Mouse (Mus musculus) urinary bladder, postnatal 36 days (tissue): ENCODE measurements at regions not wholly inside any gene's neighbourhood (a gene's known extent, or its start where the extent isn't known, plus 50 kb on each side); places are given as distances from the start of the nearest gene placed in this dataset.
A peak's percentile ranks its signal among the peaks of the same experiment; 100 is the strongest.

Experiments used
- DNase-seq, 2 experiments: peaks; one replicate each; pipeline ENCODE4 v3.0.0; 2022; ENCODE audit warnings: low spot score in 2 of 2, mixed read lengths in 1 of 2

DNA sequence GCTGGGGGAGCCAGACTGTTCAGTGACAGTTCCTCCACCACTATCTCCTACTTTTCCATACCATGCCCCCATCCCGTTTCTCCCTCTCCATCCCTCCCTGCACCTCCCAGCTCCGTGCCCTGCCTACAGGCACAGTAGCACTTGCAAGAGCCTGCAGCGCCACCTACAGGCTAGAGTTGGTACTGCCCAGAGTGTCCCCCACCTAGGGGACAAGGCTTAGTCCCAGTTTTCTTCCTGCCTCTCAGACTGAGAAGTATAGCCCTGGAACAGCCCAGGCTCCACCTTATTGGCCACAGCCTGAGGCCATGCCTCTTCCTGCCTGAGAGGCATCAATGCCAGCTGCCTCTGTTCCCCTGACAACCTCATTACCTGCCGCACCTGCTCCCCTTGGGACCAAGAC, 351.3 kb downstream of the Ptpru start:
- DNase-seq = peak; percentile 53 to 72

DNA sequence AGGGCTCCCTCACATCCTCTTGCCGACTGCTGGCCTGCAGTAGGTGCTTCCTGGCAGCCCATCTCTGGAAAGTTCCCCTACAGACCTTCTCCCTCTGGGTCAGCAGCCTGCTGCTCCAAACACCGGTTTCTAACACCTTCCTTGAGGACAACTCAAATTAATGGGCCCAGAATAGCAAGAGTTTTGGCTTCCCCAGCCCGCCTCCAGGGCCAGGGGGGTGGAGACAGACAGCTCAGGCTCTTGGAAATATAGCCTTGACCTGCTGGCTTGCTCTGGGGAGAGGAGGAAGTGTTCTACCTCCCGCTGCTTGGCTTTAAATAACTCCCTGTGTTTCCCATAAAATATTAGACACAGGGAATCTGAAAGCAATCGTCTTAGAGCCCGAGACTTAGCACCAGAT, 349.8 kb downstream of the Ptpru start:
- peak in 1 of 2 experiments; percentile 21 for DNase-seq

DNA sequence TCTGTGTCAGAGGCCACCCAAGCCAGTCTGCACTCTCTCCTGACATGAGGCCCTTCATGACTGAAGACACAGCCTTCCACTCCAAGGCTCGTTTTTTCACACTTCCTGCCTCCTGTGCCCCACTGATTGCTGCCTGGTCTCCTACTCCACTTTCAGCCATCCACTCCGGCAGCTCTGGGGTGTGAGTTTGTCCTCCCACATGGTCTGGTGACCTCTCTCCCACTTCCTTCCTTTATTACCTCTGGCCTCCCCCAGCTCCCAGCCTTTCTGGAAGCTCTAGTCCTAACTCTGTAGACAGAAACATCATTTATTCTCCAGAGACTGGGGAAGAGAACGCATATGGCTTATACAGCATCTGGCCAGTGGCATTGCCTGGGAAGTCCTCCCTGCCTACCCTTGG, 349.0 kb downstream of the Ptpru start:
- DNase-seq = no peak

DNA sequence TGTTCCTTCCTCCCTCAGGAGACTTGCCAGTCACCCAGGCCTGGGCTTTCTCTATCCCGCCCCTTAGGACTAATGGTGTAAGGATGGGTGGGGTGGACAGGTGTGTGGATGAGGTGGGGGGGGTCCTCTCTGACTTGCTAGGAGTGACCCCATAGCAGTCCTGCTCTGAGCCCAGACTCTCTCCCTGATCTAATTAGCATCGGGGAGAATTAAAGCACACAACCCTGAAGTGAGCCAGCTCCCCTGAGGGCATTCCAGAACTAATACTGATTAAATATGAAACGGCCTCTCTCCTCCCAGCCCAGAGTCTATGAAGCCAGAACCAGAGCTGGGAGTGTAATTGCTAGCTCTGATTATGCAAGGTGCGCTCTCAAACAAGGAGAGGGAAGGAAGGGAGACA, 346.1 kb downstream of the Ptpru start:
- DNase-seq = no peak

DNA sequence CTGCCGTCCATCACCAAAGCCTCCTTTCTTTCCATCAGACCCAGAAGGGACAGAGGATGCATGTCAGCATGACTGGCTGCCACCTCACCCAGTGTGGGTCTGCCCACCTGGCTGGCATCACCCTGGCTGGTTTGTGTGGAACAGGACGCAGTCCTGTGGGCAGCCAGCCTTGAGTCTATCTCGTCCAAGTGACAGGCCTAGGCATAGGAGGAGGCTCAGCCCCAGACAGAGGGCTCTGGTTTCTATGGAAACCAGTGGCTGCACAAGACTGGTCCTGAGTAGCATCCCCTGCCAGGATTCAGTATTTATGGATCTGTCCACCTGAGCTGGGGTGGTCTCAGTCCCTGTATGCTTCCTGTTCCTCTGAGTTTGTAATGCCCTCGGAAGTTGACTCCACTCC, 344.4 kb downstream of the Ptpru start:
- DNase-seq = no peak

DNA sequence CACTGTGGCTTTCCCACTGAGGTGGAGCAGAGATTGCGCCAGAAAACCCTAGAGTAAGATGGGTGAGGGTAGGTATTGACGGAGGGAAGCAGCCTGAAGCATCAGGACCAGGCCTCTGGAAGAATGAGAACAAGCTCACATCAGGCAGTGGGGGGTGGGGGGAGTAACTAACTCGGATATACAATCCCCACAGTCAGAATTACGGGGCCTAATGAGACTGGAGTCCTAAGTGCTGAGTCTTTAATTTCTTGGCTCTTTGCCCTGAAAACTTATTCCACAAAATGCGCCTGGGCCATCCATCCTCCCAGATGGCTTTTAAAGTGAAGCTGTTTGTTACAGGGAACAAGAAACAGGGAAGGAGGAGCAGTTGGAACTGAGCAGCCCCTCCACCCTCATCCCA, 341.2 kb downstream of the Ptpru start:
- DNase-seq = no peak

DNA sequence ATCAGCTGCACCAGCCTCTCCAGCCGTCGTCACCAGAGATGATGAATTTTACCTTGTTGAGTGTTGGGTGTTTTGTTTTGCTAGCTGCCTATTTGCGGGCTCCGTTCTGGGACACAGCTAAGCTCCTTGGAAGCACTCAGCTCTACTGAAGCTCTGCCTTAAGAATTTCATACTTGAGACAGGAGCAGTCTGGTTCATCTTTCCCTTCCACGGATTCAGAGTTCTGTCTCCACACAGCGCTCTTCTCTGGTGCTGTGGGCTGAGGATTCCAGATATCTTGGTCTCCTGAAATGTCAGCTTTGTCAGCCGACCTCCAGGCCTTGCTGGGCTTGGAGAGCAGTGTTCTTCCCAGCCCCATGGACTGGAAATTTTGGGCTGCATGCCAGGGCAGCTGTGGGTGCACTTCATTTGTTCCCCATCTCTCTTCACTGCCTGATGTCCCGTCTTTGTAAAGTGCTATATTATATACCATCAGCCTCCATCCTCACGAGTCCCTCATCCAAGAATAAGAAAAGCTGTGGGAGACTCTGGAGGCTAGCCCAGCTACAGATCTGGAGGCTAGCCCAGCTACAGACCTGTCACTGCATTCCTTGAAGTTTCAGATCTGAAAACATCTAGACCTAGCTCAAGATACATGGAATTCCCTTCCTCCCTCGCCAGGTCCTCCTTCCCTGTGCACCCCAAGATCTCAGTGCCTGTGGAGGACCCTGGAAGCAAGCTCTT, 337.0 kb downstream of the Ptpru start:
- no peak for DNase-seq

DNA sequence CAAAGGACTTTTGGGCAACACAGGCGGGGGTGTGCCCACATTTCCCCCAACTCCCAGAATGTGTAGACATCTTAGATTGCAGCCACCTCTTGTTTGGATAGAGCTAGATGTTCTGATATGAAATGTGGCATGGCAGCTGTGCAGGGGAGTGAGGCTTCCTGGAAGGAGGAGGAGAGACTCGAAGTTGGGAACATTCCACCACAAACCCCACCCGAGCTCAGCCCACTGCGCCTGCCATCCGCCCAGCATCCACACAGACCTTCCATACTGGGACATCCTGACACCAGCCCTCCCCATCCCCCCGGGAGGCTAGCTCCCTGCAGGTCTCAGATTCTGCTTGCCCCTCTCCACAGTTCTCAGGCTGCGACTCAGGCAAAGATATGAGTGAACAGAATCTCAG, 329.9 kb downstream of the Ptpru start:
- no peak for DNase-seq

DNA sequence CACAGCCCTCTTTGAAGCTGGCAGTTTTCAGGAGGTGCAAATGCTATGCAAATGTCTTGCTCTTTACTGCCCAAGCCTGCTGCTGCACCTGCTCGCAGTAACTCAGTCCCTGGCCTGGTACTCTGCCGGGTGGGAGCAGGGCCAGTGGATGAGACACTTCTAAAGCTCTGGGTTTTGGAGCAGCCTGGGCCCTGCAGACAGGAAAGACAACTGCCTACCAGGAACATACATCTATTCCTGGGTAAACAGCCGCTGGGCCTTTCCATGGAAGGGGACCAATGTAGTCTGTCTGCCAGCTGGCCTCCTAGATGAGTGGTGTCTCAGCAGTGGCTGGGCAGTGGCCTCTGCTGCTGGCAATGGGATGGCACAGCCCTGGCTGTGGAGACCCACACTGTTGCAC, 326.5 kb downstream of the Ptpru start:
- DNase-seq = no peak

DNA sequence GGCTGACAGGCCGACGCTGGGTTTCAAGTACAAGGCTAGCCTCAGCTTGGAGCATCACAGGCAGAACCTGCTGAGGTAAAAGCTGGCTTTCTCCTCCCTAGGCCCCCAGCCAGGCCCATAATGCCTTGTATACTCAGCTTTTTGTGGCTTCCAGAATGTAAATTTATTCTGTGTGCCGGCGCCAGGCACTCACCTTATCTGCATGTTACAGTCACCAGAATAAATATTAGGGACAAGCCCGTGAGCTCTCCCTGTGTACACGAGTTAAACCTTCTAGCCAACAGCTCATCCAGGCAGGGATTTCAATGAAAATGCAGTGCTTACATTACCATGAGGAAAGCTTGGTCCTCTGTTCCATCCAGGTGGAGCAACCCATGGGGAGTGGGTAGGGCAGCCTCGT, 325.3 kb downstream of the Ptpru start:
- DNase-seq = peak; percentile 16 to 37

DNA sequence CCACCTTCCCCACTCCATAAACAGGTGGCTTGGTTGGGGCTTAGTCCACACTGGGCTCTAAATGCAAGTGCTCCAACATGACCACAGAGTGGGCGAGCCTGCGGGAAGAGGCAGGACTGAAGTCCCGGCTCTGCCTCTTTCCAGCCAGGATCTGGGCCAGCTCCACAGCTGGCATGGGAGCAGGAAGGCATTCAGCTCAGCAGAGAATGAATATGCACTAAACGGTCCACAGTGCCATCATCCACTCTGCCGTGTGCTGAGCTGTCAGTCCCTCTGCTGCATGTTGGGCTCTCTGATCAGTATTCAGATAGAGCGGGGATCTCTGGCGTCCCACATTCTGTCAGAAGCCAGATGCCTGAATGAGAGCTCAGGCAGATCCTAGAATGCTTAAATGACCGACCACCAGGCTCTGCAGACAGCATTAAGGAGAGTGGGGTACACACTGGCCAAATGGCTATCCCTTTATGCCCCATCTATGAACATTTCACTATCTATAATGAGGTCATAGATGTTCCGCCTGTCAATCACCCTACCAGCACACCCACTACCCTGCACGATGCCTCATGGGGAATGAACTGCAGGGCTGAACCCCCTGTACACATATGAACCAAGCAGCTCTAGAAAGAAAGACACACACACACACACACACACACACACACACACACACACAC, 317.3 kb downstream of the Ptpru start:
- no peak for DNase-seq

DNA sequence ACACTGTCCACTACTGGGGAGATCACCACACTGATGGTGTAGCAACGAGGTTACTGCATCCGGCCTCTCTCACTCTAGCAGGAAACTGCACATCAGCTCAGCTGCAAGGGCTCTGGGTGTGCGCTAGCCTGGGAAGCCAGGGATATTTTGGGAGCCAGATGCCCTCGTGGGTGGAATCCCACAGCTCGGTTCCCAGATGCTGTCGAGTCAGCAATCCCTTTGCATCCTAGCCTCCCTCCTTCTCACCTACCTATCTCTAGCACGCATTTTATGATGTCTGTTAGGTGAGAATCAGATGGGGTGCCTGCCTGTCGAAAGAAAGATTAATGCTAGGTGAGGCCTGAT, 316.8 kb downstream of the Ptpru start:
- DNase-seq = no peak

DNA sequence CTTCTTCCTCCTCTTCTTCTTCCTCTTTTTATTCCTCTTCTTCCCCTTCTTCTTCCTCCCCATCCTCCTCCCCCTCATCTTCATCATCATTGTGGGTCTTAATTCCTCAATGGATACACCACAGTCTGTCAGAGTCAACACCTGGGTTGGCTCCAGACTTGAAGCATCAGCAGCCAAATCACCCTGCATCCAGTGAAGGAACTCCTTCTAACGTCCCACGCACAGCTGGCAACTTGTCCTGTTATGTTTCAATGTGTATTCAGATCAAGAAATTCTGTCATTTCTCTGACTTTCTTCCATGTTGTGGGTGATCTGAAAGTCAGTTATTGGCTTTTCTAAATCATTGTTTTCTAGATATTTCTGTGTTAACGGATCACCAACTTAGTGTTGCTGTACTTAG, 312.9 kb downstream of the Ptpru start:
- no peak for DNase-seq

DNA sequence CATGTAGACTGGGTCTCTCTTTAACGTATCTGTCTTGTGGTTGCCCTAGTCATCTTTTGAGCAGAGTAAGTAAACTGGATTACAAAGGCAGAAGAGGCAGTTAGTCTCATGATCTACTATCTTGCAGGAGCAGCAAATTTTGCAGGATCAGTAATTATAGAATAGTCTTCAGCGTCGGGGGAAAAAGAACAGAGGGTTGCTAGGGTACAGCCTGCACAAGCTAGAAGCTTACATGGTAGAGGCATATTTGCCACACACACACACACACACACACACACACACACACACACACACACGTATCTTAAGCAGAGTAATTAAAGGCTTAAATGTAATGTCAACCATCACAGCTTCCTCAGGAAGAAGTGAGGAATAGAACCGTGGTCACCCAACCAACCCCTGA, 307.6 kb downstream of the Ptpru start:
- DNase-seq = no peak

DNA sequence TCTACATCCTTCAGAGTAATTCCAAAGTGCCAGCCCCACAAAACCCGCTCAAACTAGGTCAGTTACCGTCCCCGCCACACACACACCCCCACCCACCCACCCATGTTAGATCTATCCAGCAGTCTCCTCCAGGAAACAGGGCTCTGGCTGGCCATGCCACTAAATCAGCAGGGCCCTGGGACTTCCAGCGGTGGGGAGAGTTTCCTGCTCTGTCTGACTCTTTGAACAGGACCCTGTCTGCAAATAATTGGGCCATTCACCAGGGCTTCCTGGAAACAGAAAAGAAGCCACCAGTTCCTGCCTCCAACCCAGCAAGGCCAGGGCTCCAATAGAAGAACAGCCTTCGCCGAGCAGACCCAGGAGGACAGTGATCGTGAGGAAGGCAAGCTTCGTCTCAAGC, 307.1 kb downstream of the Ptpru start:
- no peak for DNase-seq

DNA sequence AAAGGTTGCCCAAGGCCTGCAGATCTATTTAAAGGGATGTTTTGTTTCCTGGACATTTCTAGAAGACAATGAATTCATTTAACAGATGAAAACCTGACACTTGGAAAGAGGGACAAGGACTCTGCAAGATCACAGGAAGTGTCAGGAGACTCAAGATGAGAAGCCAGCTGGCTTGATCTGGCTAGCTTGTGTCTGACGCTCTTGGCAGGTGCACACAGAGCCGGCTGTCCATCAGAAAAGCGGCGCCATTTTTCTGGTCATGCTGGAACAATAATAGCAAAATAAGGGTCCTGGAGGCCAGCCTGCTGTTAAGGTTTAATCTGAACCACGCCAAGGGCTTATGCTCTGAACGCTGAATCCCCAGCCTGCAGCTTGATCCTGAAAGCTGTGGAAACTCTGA, 303.3 kb downstream of the Ptpru start:
- no peak for DNase-seq

DNA sequence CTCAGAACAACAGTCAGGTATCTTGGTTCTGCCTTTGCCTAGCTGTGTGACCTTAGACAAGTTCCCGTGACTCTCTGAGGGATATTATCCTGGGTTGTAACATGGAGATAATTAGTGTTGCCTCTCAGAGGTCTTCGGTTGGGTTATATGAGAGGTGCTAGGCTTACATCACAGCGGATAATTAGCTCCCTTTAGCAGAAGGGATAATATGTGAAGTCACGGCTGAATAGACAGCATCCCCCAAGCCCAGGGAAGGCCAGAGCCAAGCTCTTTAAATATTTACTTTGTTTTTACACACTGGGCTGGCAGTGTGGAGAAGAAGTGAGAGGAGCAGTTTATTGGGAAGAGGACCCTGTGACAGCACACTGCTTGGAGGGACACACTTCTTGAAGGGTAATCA, 299.9 kb downstream of the Ptpru start:
- no peak for DNase-seq

DNA sequence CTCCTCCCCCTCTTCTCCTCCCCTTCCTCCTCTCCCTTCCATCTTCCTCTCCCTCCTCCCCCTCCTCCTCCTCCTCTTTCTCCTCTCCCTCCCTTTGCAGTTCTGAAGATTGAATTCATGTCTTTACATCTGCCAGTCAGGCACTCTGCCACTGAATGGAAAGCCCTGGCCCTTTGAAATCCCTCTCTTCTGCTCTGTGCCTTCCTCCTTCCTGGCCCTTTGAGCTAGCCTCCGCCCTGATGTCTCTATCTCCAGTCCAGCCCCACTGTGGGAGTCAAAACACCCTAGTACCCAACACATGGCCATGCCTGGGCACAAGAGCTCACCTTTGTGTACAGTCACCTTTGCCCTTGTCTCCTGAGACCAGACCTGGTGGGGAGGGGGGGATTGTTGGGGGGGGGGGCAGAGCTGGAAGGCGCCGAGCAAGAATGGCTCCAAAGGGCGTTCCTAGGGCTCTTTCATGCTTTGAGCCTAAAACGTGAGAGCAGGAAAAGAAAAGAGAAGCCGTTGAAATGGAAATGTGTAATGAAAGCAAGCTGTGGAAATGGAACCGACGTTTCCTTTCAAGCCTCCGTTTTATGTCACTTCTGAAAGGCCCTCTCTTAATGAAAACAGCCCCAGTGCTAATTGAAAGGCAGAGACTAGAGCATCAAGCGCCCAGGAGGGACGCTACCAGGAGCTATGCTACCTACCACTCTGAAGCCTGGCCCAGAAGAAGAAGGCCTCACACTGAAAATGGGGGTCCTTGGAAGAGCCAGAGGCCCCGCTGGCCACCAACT, 291.5 kb downstream of the Ptpru start:
- no peak for DNase-seq

DNA sequence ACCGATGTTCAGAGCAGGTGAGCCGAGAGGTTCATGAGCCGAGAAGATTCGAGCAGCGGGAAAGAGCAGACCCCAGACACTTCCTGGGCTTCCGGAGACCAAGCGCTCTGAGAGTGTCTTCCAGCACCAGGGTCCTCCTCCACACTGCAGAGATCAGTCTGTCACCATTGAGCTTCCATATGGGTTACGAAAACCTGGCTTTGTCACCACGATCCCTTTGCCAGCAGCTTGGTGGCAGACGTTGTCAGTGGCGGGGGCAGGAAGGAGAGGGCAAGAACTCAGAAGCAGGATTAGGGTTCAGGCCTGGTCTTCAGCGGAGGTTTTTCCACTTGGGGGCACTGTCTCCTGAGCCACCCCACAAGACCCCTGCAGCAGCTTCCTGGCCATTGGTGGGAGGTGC, 288.5 kb downstream of the Ptpru start:
- no peak for DNase-seq

DNA sequence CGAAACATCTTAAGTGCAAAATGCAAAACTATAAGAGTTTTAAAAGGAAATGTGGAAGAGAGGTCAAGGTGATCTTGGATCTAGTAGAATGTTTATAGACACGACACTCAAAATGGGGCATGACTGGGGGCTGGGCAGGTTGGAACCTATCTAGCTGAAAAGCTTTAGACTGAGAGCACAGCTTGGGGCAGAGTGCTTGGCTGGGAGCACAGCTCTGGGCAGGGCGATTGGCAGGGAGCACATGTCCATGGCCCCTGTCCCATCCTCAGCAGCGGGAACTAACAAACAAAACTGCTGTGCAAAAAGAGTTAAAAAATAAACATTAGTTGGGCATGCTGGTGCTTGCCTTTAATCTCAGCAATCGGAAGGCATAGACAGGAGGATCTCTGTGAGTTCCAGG, 279.6 kb downstream of the Ptpru start:
- no peak for DNase-seq

DNA sequence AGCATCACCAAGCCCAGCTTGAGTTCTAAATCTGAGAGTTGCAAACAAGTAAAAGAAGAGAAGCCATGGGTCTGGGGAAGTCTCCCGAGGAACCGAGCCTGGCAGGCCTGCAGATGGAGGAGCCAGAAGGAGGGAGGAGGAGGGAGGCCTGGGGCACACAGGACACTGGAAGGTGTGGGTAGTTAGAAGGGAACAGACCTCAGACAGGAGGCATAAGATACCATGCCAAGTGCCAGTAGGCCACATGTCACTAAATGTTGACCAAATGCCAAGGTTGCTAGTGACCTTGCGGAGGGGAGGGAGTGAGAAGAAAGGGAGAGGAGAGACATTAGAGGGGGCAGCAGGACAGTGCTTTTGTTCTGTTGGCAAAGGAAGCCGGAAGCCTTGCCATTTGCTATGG, 274.2 kb downstream of the Ptpru start:
- no peak for DNase-seq

DNA sequence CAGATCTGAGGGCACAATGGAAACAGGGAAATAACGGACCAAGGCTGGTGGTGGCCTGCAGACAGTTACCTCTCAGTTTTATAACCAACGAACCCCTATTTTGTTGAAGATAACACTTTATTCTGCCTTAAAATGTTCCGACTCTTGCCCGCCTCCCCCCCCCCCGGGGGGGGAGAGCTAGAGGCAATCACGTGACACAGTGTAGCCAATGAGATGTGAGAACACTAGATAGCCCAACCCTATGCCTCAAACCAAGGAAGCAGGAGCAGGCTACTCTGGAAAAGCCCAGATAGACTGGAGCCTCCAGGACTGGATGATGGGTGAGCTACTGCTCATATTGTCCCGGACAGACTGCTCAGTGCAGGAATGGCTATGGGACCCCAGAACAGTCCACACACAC, 272.9 kb downstream of the Ptpru start:
- no peak for DNase-seq

DNA sequence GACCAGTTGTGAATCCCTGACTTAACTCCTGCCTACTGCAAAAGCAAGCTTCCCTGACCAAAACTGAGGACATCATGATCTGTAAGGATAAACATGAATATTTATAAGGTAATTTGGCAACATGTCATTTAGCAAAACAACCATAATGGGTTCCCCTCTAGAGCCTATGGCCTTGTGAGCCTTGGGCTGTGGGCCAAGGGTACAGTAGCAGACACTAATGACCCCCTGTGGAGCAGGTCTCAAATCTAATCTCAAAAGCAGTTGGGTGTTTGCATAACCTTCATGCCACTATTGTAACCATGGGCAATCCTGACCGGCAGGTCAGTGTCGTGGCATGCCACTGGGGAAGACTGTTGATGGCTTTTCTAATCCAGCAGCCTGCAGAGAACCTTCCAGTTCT, 270.8 kb downstream of the Ptpru start:
- DNase-seq = peak in 1 of 2 experiments; percentile 22
